Mouse (Mus musculus) splenic B cell, adult 2 months (primary cell): ENCODE measurements around the gene Ovca2.
A peak's percentile ranks its signal among the peaks of the same experiment; 100 is the strongest.

Experiments used
- DNase-seq: peaks from one replicate; pipeline ENCODE4 v3.0.0-alpha.2; 2011; ENCODE audit warnings: low read depth, low spot score
- H3K27me3 ChIP-seq: 2 replicates; pipeline ENCODE4 v1.6.1; 2012; ENCODE audit warnings: mild to moderate bottlenecking, low read length, moderate library complexity, mixed read lengths; ENCODE audit not compliant: control insufficient read depth, poor library complexity, insufficient read depth, severe bottlenecking
- H3K36me3 ChIP-seq: 2 replicates; pipeline ENCODE4 v1.6.1; 2012; ENCODE audit warnings: mild to moderate bottlenecking, low read length, moderate library complexity, mixed read lengths; ENCODE audit not compliant: control insufficient read depth, poor library complexity, insufficient read depth, severe bottlenecking

Ovca2 gene

GRCm38 (mm10) chr11:75178672-75179208, at the start of gene Ovca2:
Gene Ovca2, minus strand, starts transcription at chr11:75178835.
- Histone ChIP-seq H3K27me3 (no peaks in the 10 kb centered on the region), H3K36me3 (peaks cover 1% of the 10 kb centered on the region; the same call in 1 of the 2 replicates)
- DNase-seq, result peak; percentile 92

- no peaks in the 10 kb centered on the region for H3K36me3 ChIP-seq
- no peak for DNase-seq
- H3K27me3 ChIP-seq, result no peaks in the 10 kb centered on the region
Measured at GRCm38 (mm10) chr11:75227632-75228031, 49.0 kb upstream of the Ovca2 start.

- no peaks in the 10 kb centered on the region for H3K36me3 ChIP-seq
- no peaks in the 10 kb centered on the region for H3K27me3 ChIP-seq
- DNase-seq, result no peak
Measured at GRCm38 (mm10) chr11:75224835-75225234, 46.2 kb upstream of the Ovca2 start.

- Histone ChIP-seq H3K27me3 (no peaks in the 10 kb centered on the region), H3K36me3 (no peaks in the 10 kb centered on the region)
- DNase-seq, result no peak
Measured at GRCm38 (mm10) chr11:75224062-75224461, 45.4 kb upstream of the Ovca2 start.

- no peaks in the 10 kb centered on the region for H3K36me3 ChIP-seq
- no peaks in the 10 kb centered on the region for H3K27me3 ChIP-seq
- no peak for DNase-seq
Measured at GRCm38 (mm10) chr11:75220517-75221145, 42.0 kb upstream of the Ovca2 start.

- no peak for DNase-seq
- Histone ChIP-seq H3K27me3 (no peaks in the 10 kb centered on the region), H3K36me3 (no peaks in the 10 kb centered on the region)
Measured at GRCm38 (mm10) chr11:75220115-75220514, 41.5 kb upstream of the Ovca2 start.

GRCm38 (mm10) chr11:75214081-75214950, 35.7 kb upstream of the Ovca2 start:
- no peaks in the 10 kb centered on the region for H3K36me3 ChIP-seq
- no peaks in the 10 kb centered on the region for H3K27me3 ChIP-seq
- no peak for DNase-seq

- Histone ChIP-seq H3K27me3 (no peaks in the 10 kb centered on the region), H3K36me3 (no peaks in the 10 kb centered on the region)
- DNase-seq, result peak; percentile 22
Measured at GRCm38 (mm10) chr11:75213372-75214080, 34.9 kb upstream of the Ovca2 start.

- DNase-seq, result no peak
- Histone ChIP-seq H3K27me3 (no peaks in the 10 kb centered on the region), H3K36me3 (no peaks in the 10 kb centered on the region)
Measured at GRCm38 (mm10) chr11:75212876-75213275, 34.2 kb upstream of the Ovca2 start.

GRCm38 (mm10) chr11:75212031-75212667, 33.5 kb upstream of the Ovca2 start:
- no peaks in the 10 kb centered on the region for H3K27me3 ChIP-seq
- DNase-seq, result no peak
- H3K36me3 ChIP-seq, result no peaks in the 10 kb centered on the region

GRCm38 (mm10) chr11:75210755-75211154, 32.1 kb upstream of the Ovca2 start:
- no peaks in the 10 kb centered on the region for H3K36me3 ChIP-seq
- no peaks in the 10 kb centered on the region for H3K27me3 ChIP-seq
- DNase-seq, result no peak

- DNase-seq, result no peak
- Histone ChIP-seq H3K36me3 (no peaks in the 10 kb centered on the region), H3K27me3 (no peaks in the 10 kb centered on the region)
Measured at GRCm38 (mm10) chr11:75210093-75210492, 31.5 kb upstream of the Ovca2 start.

- no peak for DNase-seq
- Histone ChIP-seq H3K27me3 (no peaks in the 10 kb centered on the region), H3K36me3 (no peaks in the 10 kb centered on the region)
Measured at GRCm38 (mm10) chr11:75209363-75209762, 30.7 kb upstream of the Ovca2 start.

GRCm38 (mm10) chr11:75206347-75206746, 27.7 kb upstream of the Ovca2 start:
- Histone ChIP-seq H3K27me3 (no peaks in the 10 kb centered on the region), H3K36me3 (no peaks in the 10 kb centered on the region)
- DNase-seq, result no peak
